Mouse (Mus musculus): ENCODE measurements at regions not wholly inside any gene's neighbourhood (a gene's known extent, or its start where the extent isn't known, plus 50 kb on each side); places are given as distances from the start of the nearest gene placed in this dataset.

DNA sequence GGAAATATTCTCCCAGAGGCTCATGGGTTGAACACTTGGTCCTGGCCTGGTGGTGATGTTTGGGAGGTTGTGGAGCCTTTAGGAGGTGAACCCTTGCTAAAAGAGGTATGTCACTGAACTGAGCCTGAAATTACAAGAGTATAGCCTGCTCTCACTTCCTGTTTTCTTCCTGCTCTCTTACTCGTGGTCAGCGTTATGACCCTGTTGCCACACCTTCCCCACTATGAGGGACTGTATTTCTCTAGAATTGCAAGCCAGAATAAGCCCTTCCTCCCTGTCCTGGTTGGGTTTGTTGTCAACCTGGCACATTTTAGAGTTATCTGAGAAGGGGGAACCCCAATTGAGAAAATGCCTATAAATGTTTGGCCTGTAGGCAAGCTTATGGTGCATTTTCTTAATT, 674.1 kb downstream of the Epm2a start:
- H3K4me1 ChIP-seq: no peaks in the 10 kb centered on the region
- H3K36me3 ChIP-seq: no peaks in the 10 kb centered on the region
- H3K27ac ChIP-seq: no peak overlapping the region
- no peaks in the 10 kb centered on the region for H3K27me3 ChIP-seq (replicated peaks)
- ATAC-seq (ENCODE audit: insufficient read depth, low FRiP score, low read depth): no peak
- H3K4me2 ChIP-seq: no peak overlapping the region
- H3K9me3 ChIP-seq: no peaks in the 10 kb centered on the region
- no peak overlapping the region for H3K4me3 ChIP-seq (replicated peaks)
- WGBS: 63% methylated on average over 2 of the region's 2 CpGs
- no peak overlapping the region for H3K9ac ChIP-seq

GRCm38 (mm10) chr10:12018281-12018680, 675.1 kb downstream of the Epm2a start:
- H3K4me2 ChIP-seq: no peak overlapping the region
- H3K4me3 ChIP-seq (replicated peaks): no peak overlapping the region
- ATAC-seq (ENCODE audit: insufficient read depth, low FRiP score, low read depth): no peak
- H3K9ac ChIP-seq: no peak overlapping the region
- no peaks in the 10 kb centered on the region for H3K9me3 ChIP-seq
- no peaks in the 10 kb centered on the region for H3K27me3 ChIP-seq (replicated peaks)
- H3K36me3 ChIP-seq: no peaks in the 10 kb centered on the region
- WGBS: 24% methylated on average over 5 of the region's 5 CpGs
- H3K4me1 ChIP-seq: no peaks in the 10 kb centered on the region
- H3K27ac ChIP-seq: no peak overlapping the region

GRCm38 (mm10) chr10:12019159-12019779, 676.1 kb downstream of the Epm2a start:
- H3K27me3 ChIP-seq (replicated peaks): no peaks in the 10 kb centered on the region
- H3K36me3 ChIP-seq: no peaks in the 10 kb centered on the region
- H3K9me3 ChIP-seq: no peaks in the 10 kb centered on the region
- no peak overlapping the region for H3K27ac ChIP-seq
- WGBS: 59% methylated on average over 14 of the region's 14 CpGs
- H3K4me2 ChIP-seq: no peak overlapping the region
- no peak overlapping the region for H3K4me3 ChIP-seq (replicated peaks)
- no peak for ATAC-seq (ENCODE audit: insufficient read depth, low FRiP score, low read depth)
- H3K4me1 ChIP-seq: no peaks in the 10 kb centered on the region
- no peak overlapping the region for H3K9ac ChIP-seq

GRCm38 (mm10) chr10:12020576-12020975, 677.4 kb downstream of the Epm2a start:
- Histone ChIP-seq H3K9me3 (no peaks in the 10 kb centered on the region), H3K36me3 (no peaks in the 10 kb centered on the region), H3K4me3 (replicated peaks) (no peak overlapping the region), H3K9ac (no peak overlapping the region), H3K4me2 (no peak overlapping the region), H3K27ac (no peak overlapping the region), H3K4me1 (no peaks in the 10 kb centered on the region), H3K27me3 (replicated peaks) (no peaks in the 10 kb centered on the region)
- WGBS: 84% methylated on average over 4 of the region's 4 CpGs
- no peak for ATAC-seq (ENCODE audit: insufficient read depth, low FRiP score, low read depth)

DNA sequence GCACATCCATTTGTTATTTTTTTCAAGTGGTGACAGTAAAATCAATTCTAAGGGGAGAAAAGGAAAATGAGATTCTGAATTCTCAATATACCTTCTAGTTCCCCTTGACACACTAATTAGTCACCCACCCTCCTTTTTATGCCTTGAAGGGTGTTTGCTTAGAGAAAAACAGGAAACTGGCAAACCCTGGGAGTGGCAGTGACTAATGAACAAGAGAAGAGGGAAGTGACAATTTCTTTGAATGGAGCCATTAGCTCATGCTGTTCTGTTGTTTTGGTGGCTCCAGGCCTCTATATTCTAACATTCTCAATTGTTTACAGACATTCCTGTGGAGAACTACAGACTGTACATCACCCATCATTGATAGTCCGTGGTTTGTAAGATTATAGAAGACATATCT, 692.0 kb downstream of the Epm2a start:
- H3K9ac ChIP-seq: no peak overlapping the region
- H3K27me3 ChIP-seq (replicated peaks): no peaks in the 10 kb centered on the region
- H3K36me3 ChIP-seq: no peaks in the 10 kb centered on the region
- 37% methylated on average over 1 of the region's 1 CpGs for WGBS
- no peak overlapping the region for H3K4me3 ChIP-seq (replicated peaks)
- H3K27ac ChIP-seq: no peak overlapping the region
- H3K9me3 ChIP-seq: no peaks in the 10 kb centered on the region
- no peaks in the 10 kb centered on the region for H3K4me1 ChIP-seq
- no peak overlapping the region for H3K4me2 ChIP-seq
- ATAC-seq (ENCODE audit: insufficient read depth, low FRiP score, low read depth): no peak

DNA sequence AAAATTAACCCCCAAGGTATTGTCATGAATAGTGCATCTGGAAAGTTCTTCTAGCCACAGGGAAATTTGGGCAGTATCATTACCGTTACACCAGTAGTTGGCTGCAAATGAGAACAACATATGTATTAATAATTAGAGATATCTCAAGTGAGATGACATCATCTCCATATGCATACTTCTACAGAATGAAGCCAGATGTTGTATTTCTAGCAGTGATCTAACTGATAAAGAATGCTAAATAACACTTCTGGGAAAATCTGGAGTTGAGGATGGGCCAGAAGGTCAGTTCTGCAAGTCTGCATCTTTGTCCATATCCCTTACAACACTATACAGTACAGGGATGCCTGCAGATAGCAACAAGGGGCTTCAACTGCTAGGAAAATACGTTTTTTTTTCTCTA, 702.7 kb downstream of the Epm2a start:
- ATAC-seq (ENCODE audit: insufficient read depth, low FRiP score, low read depth): no peak; the same call in 1 of the 2 replicates
- 45% methylated on average over 2 of the region's 2 CpGs for WGBS
- Histone ChIP-seq H3K27ac (no peak overlapping the region), H3K36me3 (no peaks in the 10 kb centered on the region), H3K4me3 (replicated peaks) (no peak overlapping the region), H3K27me3 (replicated peaks) (no peaks in the 10 kb centered on the region), H3K4me2 (no peak overlapping the region), H3K9me3 (no peaks in the 10 kb centered on the region), H3K9ac (no peak overlapping the region), H3K4me1 (no peaks in the 10 kb centered on the region)

DNA sequence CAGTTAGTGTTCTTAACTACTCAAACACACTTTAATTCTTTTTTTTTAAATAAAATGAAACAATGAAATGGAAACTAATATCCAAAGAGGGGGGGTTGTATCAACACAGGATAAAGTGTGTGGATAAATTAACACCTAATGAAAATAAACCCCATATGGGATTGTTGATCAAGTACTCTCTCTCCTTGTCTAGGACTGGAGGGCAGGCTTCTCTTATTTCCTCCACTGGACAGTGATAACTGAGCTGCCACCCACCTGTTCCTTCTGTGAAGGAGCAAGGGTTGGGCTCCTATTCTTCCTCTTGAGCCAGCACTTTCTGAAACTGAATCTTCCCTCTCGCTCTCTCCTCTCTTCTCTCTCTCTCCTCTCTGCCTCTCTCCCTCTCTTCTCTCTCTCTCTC, 716.5 kb downstream of the Epm2a start:
- no peak overlapping the region for H3K4me3 ChIP-seq (replicated peaks)
- 73% methylated on average over 1 of the region's 1 CpGs for WGBS
- no peaks in the 10 kb centered on the region for H3K27me3 ChIP-seq (replicated peaks)
- no peak overlapping the region for H3K4me2 ChIP-seq
- no peaks in the 10 kb centered on the region for H3K4me1 ChIP-seq
- H3K9ac ChIP-seq: no peak overlapping the region
- H3K36me3 ChIP-seq: no peaks in the 10 kb centered on the region
- no peak overlapping the region for H3K27ac ChIP-seq
- no peak for ATAC-seq (ENCODE audit: insufficient read depth, low FRiP score, low read depth)
- H3K9me3 ChIP-seq: no peaks in the 10 kb centered on the region

DNA sequence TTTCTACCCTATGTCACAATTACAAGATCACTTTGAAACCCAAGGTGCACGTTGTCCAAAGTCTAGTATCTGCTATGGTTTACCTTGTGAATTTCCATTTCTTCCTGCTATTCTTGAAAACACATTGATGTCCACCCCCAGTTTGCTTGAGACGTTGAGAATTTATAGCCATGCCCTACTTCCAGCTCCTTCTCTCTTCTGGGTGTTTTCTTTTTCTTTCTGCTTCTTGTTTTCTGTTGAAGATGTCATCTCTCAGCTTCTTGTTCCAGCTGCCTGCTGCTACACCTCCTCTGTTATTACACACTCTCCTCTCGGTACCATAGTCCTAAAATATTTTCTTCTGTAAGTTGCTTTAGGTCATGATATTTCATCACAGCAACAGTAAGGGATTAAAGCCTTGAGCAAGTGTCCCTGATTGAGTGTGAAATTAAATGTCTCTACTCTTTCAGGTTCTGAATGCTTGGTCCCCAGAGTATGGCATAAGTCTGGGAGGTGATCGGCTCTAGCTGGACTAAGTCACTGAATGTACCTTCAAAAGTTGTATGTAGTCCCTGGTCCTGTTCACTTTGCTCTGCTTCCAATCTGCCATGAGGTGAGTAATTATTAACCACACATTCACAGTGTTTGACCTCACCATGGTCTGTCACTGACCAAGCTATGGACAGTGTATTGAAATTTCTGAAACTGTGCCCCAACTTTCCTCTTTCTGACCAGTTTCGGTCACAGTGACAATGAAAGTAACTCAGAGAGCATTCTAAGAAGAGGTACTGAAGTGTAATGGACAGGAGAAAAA, 718.1 kb downstream of the Epm2a start:
- no peak overlapping the region for H3K27ac ChIP-seq
- 73% methylated on average over 5 of the region's 5 CpGs for WGBS
- no peaks in the 10 kb centered on the region for H3K4me1 ChIP-seq
- H3K4me2 ChIP-seq: no peak overlapping the region
- no peaks in the 10 kb centered on the region for H3K27me3 ChIP-seq (replicated peaks)
- no peaks in the 10 kb centered on the region for H3K36me3 ChIP-seq
- H3K9ac ChIP-seq: no peak overlapping the region
- no peak for ATAC-seq (ENCODE audit: insufficient read depth, low FRiP score, low read depth)
- H3K4me3 ChIP-seq (replicated peaks): no peak overlapping the region
- no peaks in the 10 kb centered on the region for H3K9me3 ChIP-seq

DNA sequence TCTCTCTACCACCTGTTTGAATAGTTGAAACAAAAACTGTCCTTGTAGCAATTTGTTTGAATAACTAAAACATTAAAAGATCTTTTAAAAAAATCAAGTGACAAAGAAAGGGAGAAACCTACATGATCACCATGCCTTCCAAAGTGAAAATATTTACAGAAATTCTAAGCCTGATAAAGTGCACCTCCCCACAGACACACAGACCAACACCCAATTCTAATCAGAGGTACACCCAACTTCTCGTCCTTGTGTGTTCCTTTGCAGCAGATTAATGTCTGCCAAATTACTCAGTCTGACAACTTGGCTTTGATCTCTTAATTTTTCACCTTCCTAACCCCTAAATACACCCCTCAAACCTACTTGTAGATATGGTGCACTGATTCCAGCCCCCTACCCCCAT, 719.1 kb downstream of the Epm2a start:
- H3K4me3 ChIP-seq (replicated peaks): no peak overlapping the region
- no peaks in the 10 kb centered on the region for H3K9me3 ChIP-seq
- 18% methylated on average over 1 of the region's 1 CpGs for WGBS
- no peaks in the 10 kb centered on the region for H3K36me3 ChIP-seq
- H3K4me1 ChIP-seq: no peaks in the 10 kb centered on the region
- no peak overlapping the region for H3K9ac ChIP-seq
- no peaks in the 10 kb centered on the region for H3K27me3 ChIP-seq (replicated peaks)
- no peak for ATAC-seq (ENCODE audit: insufficient read depth, low FRiP score, low read depth)
- no peak overlapping the region for H3K4me2 ChIP-seq
- no peak overlapping the region for H3K27ac ChIP-seq

DNA sequence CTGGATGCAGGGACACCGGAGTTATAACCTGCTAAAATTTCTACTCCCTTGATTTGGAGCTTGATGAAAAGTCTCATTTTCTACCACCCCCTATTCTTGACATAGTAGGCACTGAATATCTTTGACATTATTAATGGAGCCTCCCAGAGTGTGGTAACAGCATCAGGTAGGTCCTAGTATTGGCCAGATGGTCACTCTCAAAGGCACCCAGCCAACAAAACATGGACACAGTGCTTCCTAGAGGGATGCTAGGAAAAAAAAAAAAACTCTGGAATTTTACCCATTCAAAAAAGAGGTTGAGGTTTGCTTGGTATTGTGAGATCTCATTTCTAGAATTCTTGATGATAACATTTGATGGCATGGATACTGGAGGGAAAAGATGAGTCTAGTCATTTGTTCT, 740.8 kb downstream of the Epm2a start:
- 88% methylated on average over 1 of the region's 1 CpGs for WGBS
- Histone ChIP-seq H3K9ac (no peak overlapping the region), H3K4me3 (replicated peaks) (no peak overlapping the region), H3K4me2 (no peak overlapping the region), H3K27ac (no peak overlapping the region), H3K36me3 (no peaks in the 10 kb centered on the region), H3K27me3 (replicated peaks) (no peaks in the 10 kb centered on the region), H3K4me1 (no peaks in the 10 kb centered on the region), H3K9me3 (no peaks in the 10 kb centered on the region)
- no peak for ATAC-seq (ENCODE audit: insufficient read depth, low FRiP score, low read depth)

DNA sequence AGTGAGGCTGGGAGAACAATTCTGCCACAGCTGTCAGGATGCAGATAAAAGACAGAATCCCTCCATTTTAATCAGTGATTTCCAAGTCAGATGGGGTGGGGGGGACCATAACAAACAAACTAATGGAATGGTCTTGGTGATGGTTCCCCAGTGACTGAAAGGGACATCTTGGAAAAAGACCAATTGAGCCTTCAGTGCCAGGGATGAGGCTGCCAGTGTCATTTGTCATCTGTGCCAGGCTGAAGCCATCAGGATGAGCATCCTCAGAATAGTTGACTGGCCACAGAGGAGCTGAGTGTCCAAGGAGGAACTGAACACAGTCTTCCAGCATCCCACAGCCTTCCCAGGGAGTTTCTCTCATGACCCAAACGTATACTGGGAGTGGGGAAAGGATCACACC, 749.3 kb downstream of the Epm2a start:
- 53% methylated on average over 1 of the region's 1 CpGs for WGBS

DNA sequence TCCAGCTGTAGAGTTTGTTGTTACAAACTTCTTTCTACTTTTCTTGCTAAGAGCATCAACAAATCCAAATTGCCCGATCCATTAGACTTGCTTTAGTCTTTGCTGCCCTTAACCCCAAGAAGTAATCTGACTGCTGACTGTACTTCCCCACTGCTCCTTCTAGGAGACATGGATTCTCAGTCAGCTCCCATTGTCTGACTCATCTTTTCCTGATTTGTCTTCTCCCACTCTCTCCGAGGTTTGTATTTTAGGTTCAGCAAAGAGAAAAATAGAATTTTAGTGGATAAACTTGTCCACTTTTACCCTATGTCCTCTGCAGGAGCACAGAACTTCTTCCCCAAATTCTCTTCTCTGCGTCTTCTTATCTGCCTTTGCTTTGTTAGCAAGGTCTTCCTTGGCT, 753.5 kb downstream of the Epm2a start:
- H3K4me1 ChIP-seq: no peaks in the 10 kb centered on the region
- no peak overlapping the region for H3K27ac ChIP-seq
- no peaks in the 10 kb centered on the region for H3K27me3 ChIP-seq (replicated peaks)
- ATAC-seq (ENCODE audit: insufficient read depth, low FRiP score, low read depth): no peak
- H3K9ac ChIP-seq: no peak overlapping the region
- no peaks in the 10 kb centered on the region for H3K36me3 ChIP-seq
- no peak overlapping the region for H3K4me3 ChIP-seq (replicated peaks)
- 86% methylated on average over 3 of the region's 3 CpGs for WGBS
- H3K9me3 ChIP-seq: no peaks in the 10 kb centered on the region
- H3K4me2 ChIP-seq: no peak overlapping the region

More for the DNA sequence above, 749.3 kb downstream of the Epm2a start:
- no peak overlapping the region for H3K4me3 ChIP-seq (replicated peaks)
- no peaks in the 10 kb centered on the region for H3K4me1 ChIP-seq
- no peaks in the 10 kb centered on the region for H3K36me3 ChIP-seq
- H3K4me2 ChIP-seq: no peak overlapping the region
- no peaks in the 10 kb centered on the region for H3K9me3 ChIP-seq
- no peak overlapping the region for H3K27ac ChIP-seq
- H3K9ac ChIP-seq: no peak overlapping the region
- H3K27me3 ChIP-seq (replicated peaks): no peaks in the 10 kb centered on the region
- ATAC-seq (ENCODE audit: insufficient read depth, low FRiP score, low read depth): no peak

All from stomach, embryonic 15.5 days (tissue).